13 mouse cellular contexts compared by ENCODE assay signal in the genomic region with DNA sequence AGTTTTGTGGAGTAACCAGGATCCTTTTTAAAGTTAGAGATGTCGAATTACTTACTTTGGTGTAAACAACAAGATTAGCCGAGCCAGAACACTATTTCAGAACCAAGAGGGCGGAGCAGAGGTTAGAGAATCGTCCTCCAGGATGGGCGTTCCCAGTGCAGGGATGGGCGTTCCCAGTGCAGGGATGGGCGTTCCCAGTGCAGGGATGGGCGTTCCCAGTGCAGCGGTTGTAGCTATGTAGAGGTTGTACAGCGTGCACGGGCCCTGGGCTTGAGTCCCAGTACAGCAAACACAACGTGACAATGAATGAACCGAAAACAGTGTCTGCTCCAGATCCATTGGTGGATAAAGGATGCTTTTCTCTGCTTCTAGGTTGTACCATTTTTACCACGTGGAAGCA.
A peak's percentile ranks its signal among the peaks of the same experiment; 100 is the strongest.
DNase-seq lines count a peak whose midpoint lies in the region; ATAC-seq lines count a peak whose summit lies in the region.
"Had no signal": no experiment of that assay in that cellular context is flagged by ENCODE, and none has a peak within 500 bp of the region (broad histone marks: within the 10 kb centered on the region; RNA-seq: fewer than 3 reads in every experiment).

No protein-coding gene starts in this region.

- 54% methylated on average over 14 of the region's 14 CpGs for WGBS in kidney, embryonic 15.5 days
- 45% methylated on average over 14 of the region's 14 CpGs for WGBS in heart, embryonic 13.5 days

- H3K4me2 ChIP-seq in kidney, embryonic 15.5 days = peak overlapping the region; percentile 27; the same call in 1 of the 2 replicates
- H3K4me2 ChIP-seq in heart, embryonic 13.5 days = peak overlapping the region; percentile 47
- H3K4me2 ChIP-seq: embryonic facial prominence, embryonic 12.5 days had no signal

- ATAC-seq in kidney, embryonic 15.5 days (replicated peaks; ENCODE audit: low FRiP score) = peak; percentile 70; the same call in 1 of the 2 replicates
- no peak for ATAC-seq in heart, embryonic 13.5 days (ENCODE audit: extremely low read depth, insufficient number of reproducible peaks, low FRiP score, low TSS enrichment)
- no peak for ATAC-seq in inflammation-experienced regulatory T-cells, adult 6 months

- H3K4me3 ChIP-seq in kidney, embryonic 15.5 days (replicated peaks) = no peak overlapping the region
- 0 out of 2 replicates have a peak overlapping the region, but pooled peaks have one; percentile 2 for H3K4me3 ChIP-seq in heart, embryonic 13.5 days
- H3K4me3 ChIP-seq: embryonic facial prominence, embryonic 12.5 days; left cerebral cortex, adult 2 months had no signal

- H3K27ac ChIP-seq in kidney, embryonic 15.5 days = no peak overlapping the region
- H3K27ac ChIP-seq in heart, embryonic 13.5 days (replicated peaks) = no peak overlapping the region
- H3K27ac ChIP-seq: embryonic facial prominence, embryonic 12.5 days; left cerebral cortex, adult 2 months had no signal

- no peaks in the 10 kb centered on the region for H3K4me1 ChIP-seq in kidney, embryonic 15.5 days
- H3K4me1 ChIP-seq in heart, embryonic 13.5 days = no peaks in the 10 kb centered on the region
- H3K4me1 ChIP-seq: embryonic facial prominence, embryonic 12.5 days had no signal

- H3K9me3 ChIP-seq in kidney, embryonic 15.5 days (replicated peaks) = no peaks in the 10 kb centered on the region
- no peaks in the 10 kb centered on the region for H3K9me3 ChIP-seq in heart, embryonic 13.5 days
- H3K9me3 ChIP-seq: embryonic facial prominence, embryonic 12.5 days had no signal

- no peaks in the 10 kb centered on the region for H3K36me3 ChIP-seq in kidney, embryonic 15.5 days
- no peaks in the 10 kb centered on the region for H3K36me3 ChIP-seq in heart, embryonic 13.5 days
- H3K36me3 ChIP-seq: embryonic facial prominence, embryonic 12.5 days; G1E had no signal

- DNase-seq in kidney, adult 9 months = no peak
- peak; percentile 43 for DNase-seq in R1 (ENCODE audit: low read depth, low spot score)
- DNase-seq in lung, postnatal 10 days = peak; percentile 45
- DNase-seq in right cerebral cortex, postnatal 4 days = no peak
- no peak for DNase-seq in adrenal gland, adult 18-20 months (ENCODE audit: low spot score in 2 of 2)
- DNase-seq: gastrocnemius, postnatal 25 days; thymus, postnatal 4 days had no signal

- H3K27me3 ChIP-seq in kidney, embryonic 15.5 days = no peaks in the 10 kb centered on the region
- H3K27me3 ChIP-seq in heart, embryonic 13.5 days (replicated peaks) = no peaks in the 10 kb centered on the region
- H3K27me3 ChIP-seq: embryonic facial prominence, embryonic 12.5 days had no signal

- no peak overlapping the region for H3K9ac ChIP-seq in kidney, embryonic 15.5 days
- H3K9ac ChIP-seq in heart, embryonic 13.5 days = no peak overlapping the region
- H3K9ac ChIP-seq: embryonic facial prominence, embryonic 12.5 days had no signal

Comparison
In these comparisons a context has a peak if more than half of its experiments do, and no peak if none do; other contexts are left out.
1. DNase-seq: peak in R1 (single experiment) and lung, postnatal 10 days (single experiment); none in kidney, adult 9 months (single experiment), right cerebral cortex, postnatal 4 days (single experiment) and adrenal gland, adult 18-20 months (0 of 2).